Mouse (Mus musculus) cortical plate, adult 2 months (tissue): ENCODE measurements around the gene Iars2.

Experiments
- CTCF ChIP-seq: fragments of 200-500 bp; IDR thresholded peaks from 2 replicates; pipeline ENCODE4 v1.5.1; 2011; ENCODE audit warnings: mild to moderate bottlenecking, control low read depth, low read length; ENCODE audit not compliant: insufficient read depth; ENCODE audit errors: extremely low read depth
- POLR2A ChIP-seq: fragments of 200-500 bp; IDR thresholded peaks from 2 replicates; pipeline ENCODE4 v1.6.1; 2011; ENCODE audit warnings: mild to moderate bottlenecking, low read length, control low read depth; ENCODE audit not compliant: insufficient read depth; ENCODE audit errors: extremely low read depth

GRCm38 (mm10) chr1:185328721-185329610 lies at the start of gene Iars2:
- peak; percentile 77; the same call in 1 of the 2 replicates for TF ChIP-seq POLR2A
- no peak for TF ChIP-seq CTCF
